Mouse (Mus musculus): ENCODE data around the gene Srsf6. TPM values are rescaled to one million over a fixed set of nuclear protein-coding genes. Genes with fewer than 3 reads are reported as not detected.
"Not testable (repeated sequence)": the region's sequence is repeated elsewhere in the genome, so short reads cannot be mapped to it uniquely, and the experiment has no call there.

The Srsf6 gene
- polyA plus RNA-seq (2012; rRNA removed), result 101 and 113 TPM in 2 replicates

DNA sequence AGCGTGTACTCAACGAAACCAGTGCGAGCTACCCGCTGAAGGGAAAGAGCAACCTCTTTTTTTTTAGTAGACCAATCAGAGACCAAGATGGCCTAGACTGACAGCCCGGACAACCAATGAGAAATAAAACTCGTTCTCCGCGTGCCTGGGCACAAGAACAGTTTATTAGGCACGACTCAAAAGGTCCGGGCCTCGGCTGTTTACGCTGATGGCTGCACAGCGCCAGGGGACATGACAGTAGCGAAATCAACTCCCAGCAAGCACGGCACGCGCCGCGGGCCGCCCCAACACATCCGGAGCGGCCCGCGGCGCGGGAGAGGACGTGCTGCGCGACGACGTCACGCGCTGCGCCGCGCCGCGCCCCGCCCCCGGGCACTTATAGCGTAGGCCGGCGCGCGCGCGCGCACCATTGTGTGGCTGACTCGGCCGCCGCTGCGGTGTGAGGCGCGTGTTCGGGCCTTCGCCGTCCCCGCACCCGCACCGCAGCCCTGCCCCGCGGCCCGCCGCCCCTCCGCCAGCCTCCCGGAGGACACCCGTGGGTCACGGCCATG lies at the start of gene Srsf6:
Gene Srsf6 (plus strand): TSS at position 406 of the 551 bp plus-strand sequence.
- no peaks in the 10 kb centered on the region for H3K27me3 ChIP-seq (ENCODE audit: control insufficient read depth, insufficient read depth, low read length)
- H3K27ac ChIP-seq (ENCODE audit: insufficient read depth, low read length), result peak within 1 kb of the TSS; percentile 98
- whole genome bisulfite sequencing, result under 1% methylated on average over 63 of the region's 68 CpGs
- peaks cover 19% of the 10 kb centered on the region for H3K36me3 ChIP-seq (ENCODE audit: control insufficient read depth, insufficient read depth, low read length)
- peaks cover 5% of the 10 kb centered on the region; the same call in 1 of the 2 replicates for H3K4me1 ChIP-seq (ENCODE audit: control insufficient read depth, insufficient read depth, insufficient read length)
- peak within 1 kb of the TSS; percentile 96 for H3K4me3 ChIP-seq (ENCODE audit: extremely low read depth, insufficient read depth, insufficient read length)
- peak; percentile 84 to 87 for DNase-seq (ENCODE audit: low read depth in 1 of 2, low spot score in 2 of 2)
- TF ChIP-seq POLR2A (IDR thresholded peaks at IDR 0.05; ENCODE audit: low read depth, low read length) (peak; percentile 85), CTCF (IDR thresholded peaks at IDR 0.05; ENCODE audit: extremely low read depth, insufficient read depth, insufficient read length, insufficient replicate concordance) (no peak)

DNA sequence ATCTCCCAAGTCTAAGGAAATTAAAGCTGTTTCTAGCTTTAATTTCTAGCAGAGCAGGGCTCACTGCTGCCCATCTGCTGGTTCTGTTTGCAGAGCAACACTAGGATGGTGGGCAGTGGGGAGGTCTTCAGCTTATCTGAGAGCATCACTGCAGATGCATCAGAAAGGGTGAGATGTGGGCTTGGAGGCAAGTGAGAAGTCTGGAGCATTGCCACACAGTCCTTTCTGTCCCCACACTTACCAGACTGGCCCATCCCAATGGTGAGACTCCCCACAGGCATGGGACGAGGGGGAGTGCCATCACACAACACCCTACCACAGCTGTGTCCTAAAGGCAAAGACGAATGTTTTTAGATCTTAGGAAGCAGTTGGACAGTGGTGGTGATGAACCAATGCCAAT lies 47.2 kb upstream of the Srsf6 start:
- H3K4me3 ChIP-seq (ENCODE audit: extremely low read depth, insufficient read depth, insufficient read length), result no peak overlapping the region
- H3K36me3 ChIP-seq (ENCODE audit: control insufficient read depth, insufficient read depth, low read length), result no peaks in the 10 kb centered on the region
- no peak for DNase-seq (ENCODE audit: low read depth in 1 of 2, low spot score in 2 of 2)
- WGBS, result 75% methylated on average over 2 of the region's 2 CpGs
- no peaks in the 10 kb centered on the region for H3K27me3 ChIP-seq (ENCODE audit: control insufficient read depth, insufficient read depth, low read length)
- no peak overlapping the region for H3K27ac ChIP-seq (ENCODE audit: insufficient read depth, low read length)
- TF ChIP-seq CTCF (IDR thresholded peaks at IDR 0.05; ENCODE audit: extremely low read depth, insufficient read depth, insufficient read length, insufficient replicate concordance) (no peak), POLR2A (IDR thresholded peaks at IDR 0.05; ENCODE audit: low read depth, low read length) (no peak)
- no peaks in the 10 kb centered on the region for H3K4me1 ChIP-seq (ENCODE audit: control insufficient read depth, insufficient read depth, insufficient read length)

DNA sequence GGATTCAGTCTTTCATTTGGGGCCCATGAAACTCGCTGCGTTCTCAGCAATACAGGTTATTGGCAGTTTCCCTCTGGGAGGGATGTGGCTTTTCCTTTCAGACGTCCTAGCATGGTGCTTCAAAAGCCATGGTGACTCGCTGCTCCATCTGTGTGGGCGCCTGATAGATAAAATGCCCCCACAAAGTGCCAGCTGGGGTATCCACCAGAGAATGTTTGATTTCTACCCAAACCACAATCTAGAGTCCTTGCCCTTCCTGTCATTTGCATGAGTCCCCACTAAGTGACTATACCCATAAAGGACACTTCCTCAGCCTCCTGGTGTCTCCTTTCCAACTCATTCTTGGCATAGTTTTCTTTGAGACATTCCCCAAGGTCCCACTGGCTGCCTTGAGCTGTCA lies 44.2 kb upstream of the Srsf6 start:
- no peaks in the 10 kb centered on the region for H3K4me1 ChIP-seq (ENCODE audit: control insufficient read depth, insufficient read depth, insufficient read length)
- WGBS, result 65% methylated on average over 5 of the region's 5 CpGs
- no peak for DNase-seq (ENCODE audit: low read depth in 1 of 2, low spot score in 2 of 2)
- H3K36me3 ChIP-seq (ENCODE audit: control insufficient read depth, insufficient read depth, low read length), result no peaks in the 10 kb centered on the region
- TF ChIP-seq POLR2A (IDR thresholded peaks at IDR 0.05; ENCODE audit: low read depth, low read length) (no peak), CTCF (IDR thresholded peaks at IDR 0.05; ENCODE audit: extremely low read depth, insufficient read depth, insufficient read length, insufficient replicate concordance) (no peak)
- H3K27me3 ChIP-seq (ENCODE audit: control insufficient read depth, insufficient read depth, low read length), result no peaks in the 10 kb centered on the region
- no peak overlapping the region for H3K27ac ChIP-seq (ENCODE audit: insufficient read depth, low read length)
- no peak overlapping the region for H3K4me3 ChIP-seq (ENCODE audit: extremely low read depth, insufficient read depth, insufficient read length)

DNA sequence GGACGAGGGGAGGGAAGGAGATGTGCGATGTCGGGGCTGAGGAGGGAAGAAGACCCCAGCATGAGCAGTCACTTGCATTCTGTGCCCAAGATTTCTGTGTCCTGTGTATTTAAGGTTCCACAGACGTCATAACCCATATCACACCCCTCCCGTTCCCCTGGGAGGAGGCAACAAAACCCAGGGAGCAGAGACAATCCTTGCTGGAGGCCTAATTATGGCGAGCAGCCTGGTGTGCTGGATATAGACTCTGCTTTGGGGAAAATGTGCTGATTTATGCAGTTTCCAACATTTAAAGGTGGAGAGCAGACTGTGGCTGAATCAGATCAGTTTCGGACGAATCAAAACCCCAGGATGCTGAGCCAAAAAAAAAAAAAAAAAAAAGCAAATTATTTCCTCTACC lies 42.7 kb upstream of the Srsf6 start:
- no peak for DNase-seq (ENCODE audit: low read depth in 1 of 2, low spot score in 2 of 2)
- WGBS, result 82% methylated on average over 8 of the region's 8 CpGs
- Histone ChIP-seq H3K4me1 (ENCODE audit: control insufficient read depth, insufficient read depth, insufficient read length) (no peaks in the 10 kb centered on the region), H3K27ac (ENCODE audit: insufficient read depth, low read length) (no peak overlapping the region), H3K27me3 (ENCODE audit: control insufficient read depth, insufficient read depth, low read length) (no peaks in the 10 kb centered on the region), H3K4me3 (ENCODE audit: extremely low read depth, insufficient read depth, insufficient read length) (no peak overlapping the region), H3K36me3 (ENCODE audit: control insufficient read depth, insufficient read depth, low read length) (no peaks in the 10 kb centered on the region)
- no peak for TF ChIP-seq POLR2A (IDR thresholded peaks at IDR 0.05; ENCODE audit: low read depth, low read length)
- TF ChIP-seq CTCF (IDR thresholded peaks at IDR 0.05; ENCODE audit: extremely low read depth, insufficient read depth, insufficient read length, insufficient replicate concordance), result no peak

DNA sequence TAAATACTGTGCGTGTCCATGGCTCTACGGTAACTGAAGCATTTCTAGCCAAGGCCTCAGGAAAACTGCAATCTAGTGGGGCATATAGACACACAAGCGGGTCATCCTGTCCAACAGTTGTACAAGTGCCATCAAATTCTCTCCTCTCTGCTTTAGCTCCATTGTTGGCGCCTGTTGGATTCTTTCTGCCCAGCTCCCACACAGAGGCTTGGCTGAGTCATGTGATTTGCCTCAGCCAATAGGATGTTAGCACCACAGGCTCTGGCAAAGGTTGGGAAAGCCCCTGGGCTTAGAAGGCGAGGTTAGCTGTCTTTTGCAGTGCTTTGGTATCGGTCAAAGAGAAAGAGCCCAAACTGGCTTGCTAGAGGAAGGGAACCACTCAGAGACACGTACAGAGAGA lies 42.1 kb upstream of the Srsf6 start:
- Histone ChIP-seq H3K4me1 (ENCODE audit: control insufficient read depth, insufficient read depth, insufficient read length) (no peaks in the 10 kb centered on the region), H3K36me3 (ENCODE audit: control insufficient read depth, insufficient read depth, low read length) (no peaks in the 10 kb centered on the region), H3K27ac (ENCODE audit: insufficient read depth, low read length) (no peak overlapping the region), H3K27me3 (ENCODE audit: control insufficient read depth, insufficient read depth, low read length) (no peaks in the 10 kb centered on the region), H3K4me3 (ENCODE audit: extremely low read depth, insufficient read depth, insufficient read length) (no peak overlapping the region)
- TF ChIP-seq CTCF (IDR thresholded peaks at IDR 0.05; ENCODE audit: extremely low read depth, insufficient read depth, insufficient read length, insufficient replicate concordance) (no peak), POLR2A (IDR thresholded peaks at IDR 0.05; ENCODE audit: low read depth, low read length) (no peak)
- 74% methylated on average over 7 of the region's 7 CpGs for WGBS
- DNase-seq (ENCODE audit: low read depth in 1 of 2, low spot score in 2 of 2), result no peak

DNA sequence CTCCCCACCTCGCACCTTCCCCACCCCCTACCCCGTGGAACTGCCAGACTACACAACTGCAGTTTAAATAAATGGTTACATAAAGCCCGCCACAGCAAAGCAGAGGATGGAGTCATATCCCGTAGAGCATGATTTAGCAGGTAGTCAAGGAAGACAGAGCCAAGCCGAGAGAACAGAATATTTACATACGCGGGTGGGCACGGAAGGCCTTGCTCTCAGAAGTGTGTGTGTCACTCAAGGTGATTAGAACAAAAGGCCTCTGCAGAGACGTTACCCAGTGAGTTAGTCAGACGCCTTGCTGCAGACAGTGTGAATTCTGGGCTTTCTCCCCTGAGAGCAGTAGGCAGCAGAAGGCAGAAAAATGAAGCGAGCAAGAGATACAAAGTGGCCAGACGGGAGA lies 41.6 kb upstream of the Srsf6 start:
- no peak for DNase-seq (ENCODE audit: low read depth in 1 of 2, low spot score in 2 of 2)
- no peak overlapping the region for H3K27ac ChIP-seq (ENCODE audit: insufficient read depth, low read length)
- no peaks in the 10 kb centered on the region for H3K36me3 ChIP-seq (ENCODE audit: control insufficient read depth, insufficient read depth, low read length)
- TF ChIP-seq POLR2A (IDR thresholded peaks at IDR 0.05; ENCODE audit: low read depth, low read length), result no peak
- TF ChIP-seq CTCF (IDR thresholded peaks at IDR 0.05; ENCODE audit: extremely low read depth, insufficient read depth, insufficient read length, insufficient replicate concordance), result no peak
- 82% methylated on average over 12 of the region's 12 CpGs for WGBS
- H3K27me3 ChIP-seq (ENCODE audit: control insufficient read depth, insufficient read depth, low read length), result no peaks in the 10 kb centered on the region
- no peaks in the 10 kb centered on the region for H3K4me1 ChIP-seq (ENCODE audit: control insufficient read depth, insufficient read depth, insufficient read length)
- H3K4me3 ChIP-seq (ENCODE audit: extremely low read depth, insufficient read depth, insufficient read length), result no peak overlapping the region

DNA sequence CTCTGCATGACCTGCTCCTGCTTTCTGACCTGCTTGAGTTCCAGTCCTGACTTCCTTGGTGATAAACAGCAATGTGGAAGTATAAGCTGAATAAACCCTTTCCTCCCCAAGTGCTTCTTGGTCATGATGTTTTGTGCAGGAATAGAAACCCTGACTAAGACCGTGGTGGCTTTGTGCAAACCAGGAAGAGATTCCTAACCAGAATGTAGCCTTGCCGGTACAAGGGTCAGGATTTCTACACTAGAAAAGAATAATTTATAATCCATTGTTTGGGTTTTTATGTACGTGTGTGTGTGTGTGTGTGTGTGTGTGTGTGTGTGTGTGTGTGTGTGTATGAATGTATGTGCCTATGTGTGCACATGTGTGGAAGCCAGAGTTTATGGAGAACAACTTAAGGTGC lies 38.3 kb upstream of the Srsf6 start:
- H3K27me3 ChIP-seq (ENCODE audit: control insufficient read depth, insufficient read depth, low read length); H3K27ac ChIP-seq (ENCODE audit: insufficient read depth, low read length); H3K4me3 ChIP-seq (ENCODE audit: extremely low read depth, insufficient read depth, insufficient read length); DNase-seq (ENCODE audit: low read depth in 1 of 2, low spot score in 2 of 2); H3K4me1 ChIP-seq (ENCODE audit: control insufficient read depth, insufficient read depth, insufficient read length); H3K36me3 ChIP-seq (ENCODE audit: control insufficient read depth, insufficient read depth, low read length): not testable (repeated sequence)
- 84% methylated on average over 3 of the region's 3 CpGs for WGBS

DNA sequence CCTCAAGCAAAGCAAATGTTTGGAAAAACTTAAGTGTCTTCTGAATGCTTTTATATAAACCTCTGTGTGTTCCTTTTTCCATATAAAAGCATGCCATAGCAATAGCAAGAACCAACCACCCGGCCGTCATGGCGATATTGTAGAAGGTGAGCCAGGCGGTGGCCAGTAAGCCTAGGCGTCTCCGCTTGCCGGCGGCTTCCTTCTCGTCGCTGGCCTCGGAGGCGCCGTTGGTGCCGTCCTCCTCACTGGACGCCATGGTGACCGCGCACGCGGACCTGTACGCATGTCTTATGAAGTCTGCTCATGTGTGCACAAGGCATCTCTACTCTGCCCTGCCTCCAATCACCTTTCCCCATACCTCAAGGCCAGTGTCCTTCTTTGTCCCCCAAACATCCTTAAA lies 32.1 kb upstream of the Srsf6 start:
- DNase-seq (ENCODE audit: low read depth in 1 of 2, low spot score in 2 of 2), result not testable (repeated sequence)
- WGBS, result 89% methylated on average over 20 of the region's 20 CpGs

More for the DNA sequence above, 32.1 kb upstream of the Srsf6 start:
- not testable (repeated sequence) for H3K27ac ChIP-seq (ENCODE audit: insufficient read depth, low read length); H3K27me3 ChIP-seq (ENCODE audit: control insufficient read depth, insufficient read depth, low read length); H3K36me3 ChIP-seq (ENCODE audit: control insufficient read depth, insufficient read depth, low read length); H3K4me1 ChIP-seq (ENCODE audit: control insufficient read depth, insufficient read depth, insufficient read length); H3K4me3 ChIP-seq (ENCODE audit: extremely low read depth, insufficient read depth, insufficient read length)

Measured in spleen, adult 2 months (tissue).